Mouse (Mus musculus) midbrain, postnatal 0 days (tissue): ENCODE results near the gene Akap12. TPM values are rescaled to one million over a fixed set of nuclear protein-coding genes. Genes with fewer than 3 reads are reported as not detected.

Experiments used
- ATAC-seq: fragments of 200-750 bp; cut with Nextera tagmentation; 2 replicates; pipeline ENCODE4 v1.8.0; 2017; ENCODE audit warnings: moderate number of reproducible peaks, mild to moderate bottlenecking, moderate TSS enrichment, moderate library complexity; ENCODE audit not compliant: low FRiP score
- DNase-seq: peaks from one replicate; pipeline ENCODE4 v3.0.0-alpha.2; 2015; ENCODE audit warnings: low spot score
- H3K27ac ChIP-seq: fragments of 300-500 bp; sonication (generic); 2 replicates; pipeline ENCODE4 v1.5.1; 2014; ENCODE audit warnings: low read depth, mild to moderate bottlenecking, low read length, mixed read lengths
- H3K27me3 ChIP-seq: fragments of 300-500 bp; sonication (generic); 2 replicates; pipeline ENCODE4 v1.6.1; 2014; ENCODE audit warnings: low read length, control low read depth, mixed read lengths; ENCODE audit not compliant: insufficient read depth
- H3K36me3 ChIP-seq: fragments of 300-500 bp; sonication (generic); 2 replicates; pipeline ENCODE4 v1.6.1; 2014; ENCODE audit warnings: low read length, control low read depth, mixed read lengths; ENCODE audit not compliant: insufficient read depth
- H3K4me1 ChIP-seq: fragments of 300-500 bp; sonication (generic); 2 replicates; pipeline ENCODE4 v1.6.1; 2014; ENCODE audit warnings: mild to moderate bottlenecking, control low read depth, antibody characterized with exemption, low read length, mixed read lengths; ENCODE audit not compliant: insufficient read depth
- H3K4me2 ChIP-seq: fragments of 300-500 bp; sonication (generic); 2 replicates; pipeline ENCODE4 v1.6.1; 2014; ENCODE audit warnings: low read depth, mild to moderate bottlenecking, low read length, mixed read lengths; ENCODE audit not compliant: poor library complexity, severe bottlenecking
- H3K4me3 ChIP-seq: fragments of 300-500 bp; sonication (generic); 2 replicates; pipeline ENCODE4 v1.5.1; 2014; ENCODE audit warnings: low read depth, mild to moderate bottlenecking, low read length, moderate library complexity
- H3K9ac ChIP-seq: fragments of 300-500 bp; sonication (generic); replicated peaks from 2 replicates; pipeline ENCODE4 v1.6.1; 2014; ENCODE audit warnings: mild to moderate bottlenecking, low read length, moderate library complexity, mixed read lengths; ENCODE audit not compliant: poor library complexity, severe bottlenecking
- H3K9me3 ChIP-seq: fragments of 300-500 bp; sonication (generic); 2 replicates; pipeline ENCODE4 v1.6.1; 2016; ENCODE audit warnings: low read length, control low read depth
- CTCF ChIP-seq: IDR thresholded peaks from 2 replicates; pipeline ENCODE4 v1.5.1; 2016; ENCODE audit warnings: antibody characterized with exemption, mild to moderate bottlenecking
- WGBS: fragments of 180-500 bp; shearing (Covaris S2); extraction: QIAGEN DNeasy Blood & Tissue Kit; methylation state at CpG from one replicate; pipeline ENCODE4 v1.1.7; 2014; 5-methylcytosine and 5-hydroxymethylcytosine counted together
- polyA plus RNA-seq: library from polyadenylated mRNA; unstranded; fragments of >200 nt; fragmentation: Nextera tagmentation; extraction: Ambion mirVana; gene quantifications from 2 replicates; pipeline ENCODE4 v1.2.1, GENCODE M21; 2015
- total RNA-seq: library from RNA; depleted of rRNA; stranded (reverse); fragments of >200 nt; gene quantifications from 2 replicates; pipeline ENCODE4 v1.2.3, GENCODE M21; 2014

Akap12 gene
- total and polyA plus RNA-seq, 2 experiments from 2014 or later = 36.8 to 49.6 TPM

- Histone ChIP-seq H3K36me3 (no peaks in the 10 kb centered on the region), H3K4me1 (no peaks in the 10 kb centered on the region), H3K9me3 (no peaks in the 10 kb centered on the region), H3K4me2 (no peak overlapping the region), H3K9ac (no peak overlapping the region), H3K27ac (no peak overlapping the region), H3K27me3 (no peaks in the 10 kb centered on the region), H3K4me3 (no peak overlapping the region)
- WGBS = 87% methylated on average over 2 of the region's 2 CpGs
- DNase-seq (no peak), ATAC-seq (no peak)
- TF ChIP-seq CTCF = no peak
These were observed 20.4 kb upstream of the Akap12 start for GRCm38 (mm10) chr10:4245812-4246211.

DNA sequence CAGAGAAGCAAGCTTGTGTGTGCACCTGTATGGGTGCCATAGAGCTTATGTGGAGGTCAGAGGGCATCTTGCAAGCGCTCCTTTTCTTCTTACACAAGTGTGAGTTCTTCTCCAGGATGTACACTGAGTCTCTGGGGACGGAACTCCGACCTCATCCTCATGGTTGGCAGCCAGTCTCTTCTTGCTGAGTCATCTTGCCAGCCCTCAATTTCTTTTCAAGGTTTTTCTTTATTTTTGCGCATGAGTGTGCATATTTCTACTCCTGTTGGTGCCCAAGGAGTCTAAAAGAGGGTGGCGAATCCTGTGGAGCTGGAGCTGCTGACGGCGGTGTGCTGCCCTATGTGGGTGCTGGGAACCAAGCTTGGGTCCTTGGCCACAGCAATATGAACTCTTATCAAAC lies 19.8 kb upstream of the Akap12 start:
- H3K9me3 ChIP-seq = no peaks in the 10 kb centered on the region
- H3K4me2 ChIP-seq = no peak overlapping the region
- 96% methylated on average over 7 of the region's 7 CpGs for WGBS
- H3K4me1 ChIP-seq = no peaks in the 10 kb centered on the region
- H3K27me3 ChIP-seq = no peaks in the 10 kb centered on the region
- no peaks in the 10 kb centered on the region for H3K36me3 ChIP-seq
- DNase-seq (no peak), ATAC-seq (no peak)
- no peak overlapping the region for H3K4me3 ChIP-seq
- no peak overlapping the region for H3K27ac ChIP-seq
- no peak for TF ChIP-seq CTCF
- no peak overlapping the region for H3K9ac ChIP-seq

GRCm38 (mm10) chr10:4249235-4249845 lies 16.8 kb upstream of the Akap12 start:
- no peak overlapping the region for H3K4me2 ChIP-seq
- WGBS = 8% methylated on average over 4 of the region's 4 CpGs
- no peak for DNase-seq
- H3K4me3 ChIP-seq = no peak overlapping the region
- no peaks in the 10 kb centered on the region for H3K27me3 ChIP-seq
- no peak for ATAC-seq
- no peaks in the 10 kb centered on the region for H3K4me1 ChIP-seq
- no peak overlapping the region for H3K9ac ChIP-seq
- no peaks in the 10 kb centered on the region for H3K36me3 ChIP-seq
- H3K9me3 ChIP-seq = no peaks in the 10 kb centered on the region
- TF ChIP-seq CTCF = no peak
- H3K27ac ChIP-seq = no peak overlapping the region

GRCm38 (mm10) chr10:4250681-4251080 lies 15.5 kb upstream of the Akap12 start:
- 89% methylated on average over 3 of the region's 3 CpGs for WGBS
- H3K9me3 ChIP-seq = no peaks in the 10 kb centered on the region
- ATAC-seq (no peak), DNase-seq (no peak)
- H3K4me3 ChIP-seq = no peak overlapping the region
- no peak overlapping the region for H3K27ac ChIP-seq
- H3K36me3 ChIP-seq = no peaks in the 10 kb centered on the region
- H3K4me2 ChIP-seq = no peak overlapping the region
- TF ChIP-seq CTCF = no peak
- H3K9ac ChIP-seq = no peak overlapping the region
- no peaks in the 10 kb centered on the region for H3K27me3 ChIP-seq
- H3K4me1 ChIP-seq = no peaks in the 10 kb centered on the region

- Histone ChIP-seq H3K27me3 (no peaks in the 10 kb centered on the region), H3K27ac (no peak overlapping the region), H3K4me3 (no peak overlapping the region), H3K4me1 (no peaks in the 10 kb centered on the region), H3K9me3 (no peaks in the 10 kb centered on the region), H3K4me2 (no peak overlapping the region), H3K9ac (no peak overlapping the region), H3K36me3 (no peaks in the 10 kb centered on the region)
- WGBS = 82% methylated on average over 4 of the region's 4 CpGs
- no peak for TF ChIP-seq CTCF
- no peak for ATAC-seq
- DNase-seq = no peak
These were observed 12.6 kb upstream of the Akap12 start for GRCm38 (mm10) chr10:4253613-4254012.

DNA sequence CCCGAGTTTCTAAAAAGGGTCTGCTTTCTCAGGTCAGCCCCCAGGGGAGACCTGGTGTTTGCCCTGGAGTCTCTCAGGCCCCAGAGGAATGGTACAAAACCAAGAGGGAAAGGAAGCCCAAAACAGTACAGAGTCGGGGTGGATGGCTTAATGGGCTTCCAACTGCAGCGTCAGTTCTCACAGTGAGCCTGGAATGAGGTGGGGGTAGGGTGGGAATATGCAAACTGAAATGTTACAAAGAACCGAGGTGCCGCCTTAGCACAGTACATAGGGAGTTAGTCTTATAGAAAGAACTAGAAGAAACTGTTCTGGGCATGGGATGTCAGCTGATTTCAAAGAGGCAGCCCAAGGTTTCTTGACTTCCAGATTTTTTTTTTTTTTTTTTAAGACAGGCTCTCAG lies 11.7 kb upstream of the Akap12 start:
- Histone ChIP-seq H3K9ac (no peak overlapping the region), H3K36me3 (no peaks in the 10 kb centered on the region), H3K4me2 (no peak overlapping the region), H3K9me3 (no peaks in the 10 kb centered on the region), H3K27ac (no peak overlapping the region), H3K27me3 (no peaks in the 10 kb centered on the region), H3K4me1 (no peaks in the 10 kb centered on the region), H3K4me3 (no peak overlapping the region)
- DNase-seq (no peak), ATAC-seq (no peak)
- no peak for TF ChIP-seq CTCF
- 56% methylated on average over 5 of the region's 5 CpGs for WGBS
